Mouse (Mus musculus) thymus, adult 18-20 months (tissue): ENCODE data around the gene Mat2a.

Experiments used
- DNase-seq, 2 experiments: peaks; one replicate each; pipeline ENCODE4 v3.0.0; 2022; ENCODE audit warnings: mixed read lengths in 2 of 2

The Mat2a gene

DNA sequence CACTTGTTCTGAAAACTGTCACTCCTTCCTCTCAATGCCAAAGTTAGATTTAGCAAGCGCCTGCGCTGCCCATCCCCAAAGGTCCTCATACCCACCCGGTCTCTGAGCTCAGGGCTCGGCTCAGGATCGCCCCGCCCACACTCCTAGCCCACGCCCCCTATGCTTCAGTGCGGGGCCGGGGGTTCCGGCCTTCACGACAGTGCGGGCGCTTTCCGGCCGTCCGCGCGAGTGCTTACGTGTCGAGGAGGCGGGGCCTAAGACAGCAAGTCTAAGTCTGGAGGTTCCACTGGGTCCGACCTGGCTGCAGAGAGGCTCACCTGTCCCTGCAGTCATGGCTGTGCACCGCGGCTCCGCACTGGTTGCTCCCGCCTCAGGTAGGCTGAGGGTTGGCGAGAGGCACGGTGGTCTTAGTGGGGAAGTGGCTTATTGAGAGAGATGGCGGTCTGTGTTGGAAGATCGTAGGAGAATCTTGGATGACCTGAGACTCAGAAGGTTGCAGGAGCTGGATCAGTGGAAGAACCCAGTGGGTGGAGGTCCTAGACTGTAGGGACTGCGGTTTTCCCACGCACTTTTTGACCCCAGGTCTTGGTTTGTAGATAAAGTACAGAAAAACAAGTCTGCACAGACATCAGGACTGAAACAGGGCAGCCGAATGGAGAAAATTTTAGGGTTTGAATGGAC lies 25.1 kb downstream of the Mat2a start, which contains the start of gene Ggcx:
Gene Ggcx (plus strand): TSS at position 233 of the 681 bp plus-strand sequence.
- peak; percentile 89 to 93 for DNase-seq

DNA sequence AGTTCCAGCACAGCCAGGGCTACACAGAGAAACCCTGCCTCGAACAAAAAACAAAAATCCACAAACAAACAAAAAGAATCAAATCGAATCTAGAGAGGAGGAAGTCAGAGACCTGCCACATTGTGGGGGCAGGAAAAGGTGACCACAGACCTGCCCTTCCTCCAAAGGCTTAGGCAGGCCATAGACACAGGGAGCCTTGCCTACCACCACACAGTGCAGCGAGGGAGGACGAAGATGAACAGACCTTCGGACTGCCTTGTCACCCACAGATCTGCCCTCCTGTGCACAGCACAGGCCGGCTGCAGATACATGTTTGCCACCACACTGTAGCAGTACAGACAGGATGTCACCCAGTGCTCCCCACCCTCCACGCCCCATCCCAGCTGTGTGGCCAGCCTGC lies 28.8 kb downstream of the Mat2a start:
- DNase-seq = no peak

DNA sequence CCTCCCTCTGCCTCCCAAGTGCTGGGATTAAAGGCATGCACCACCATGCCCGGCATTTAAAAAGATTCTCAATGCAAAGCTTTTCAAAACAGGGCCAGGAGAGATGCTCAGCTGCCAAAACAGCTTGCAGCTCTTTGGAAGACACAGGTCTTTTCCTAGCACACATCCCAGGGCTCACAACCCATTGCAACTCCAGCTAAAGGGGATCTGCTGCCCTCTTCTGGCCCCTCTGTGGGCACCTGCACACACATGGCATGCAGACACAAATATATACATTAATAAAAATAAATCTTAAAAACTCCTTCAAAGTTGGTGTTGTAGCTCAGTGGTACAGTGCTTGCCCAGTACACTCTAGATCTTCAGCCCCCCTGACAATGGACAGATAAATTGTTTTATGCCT lies 29.4 kb downstream of the Mat2a start:
- DNase-seq = no peak

DNA sequence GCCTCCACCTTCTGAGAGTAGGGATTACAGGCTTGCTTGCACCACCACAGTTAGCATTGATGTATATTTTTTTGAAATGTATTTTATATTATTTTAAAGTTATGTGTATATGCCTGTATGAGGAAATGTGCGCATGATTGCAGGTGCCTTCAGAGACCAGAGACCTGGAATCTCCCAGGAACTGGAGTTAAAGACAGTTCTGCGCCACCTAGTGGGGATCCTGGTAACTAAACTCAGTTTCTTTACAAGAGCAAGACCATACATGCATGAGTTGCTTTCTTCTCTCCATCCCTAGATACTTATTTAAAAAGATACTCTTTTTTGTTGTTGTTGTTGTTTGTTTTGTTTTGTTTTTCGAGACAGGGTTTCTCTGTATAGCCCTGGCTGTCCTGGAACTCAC lies 29.8 kb downstream of the Mat2a start:
- no peak for DNase-seq

DNA sequence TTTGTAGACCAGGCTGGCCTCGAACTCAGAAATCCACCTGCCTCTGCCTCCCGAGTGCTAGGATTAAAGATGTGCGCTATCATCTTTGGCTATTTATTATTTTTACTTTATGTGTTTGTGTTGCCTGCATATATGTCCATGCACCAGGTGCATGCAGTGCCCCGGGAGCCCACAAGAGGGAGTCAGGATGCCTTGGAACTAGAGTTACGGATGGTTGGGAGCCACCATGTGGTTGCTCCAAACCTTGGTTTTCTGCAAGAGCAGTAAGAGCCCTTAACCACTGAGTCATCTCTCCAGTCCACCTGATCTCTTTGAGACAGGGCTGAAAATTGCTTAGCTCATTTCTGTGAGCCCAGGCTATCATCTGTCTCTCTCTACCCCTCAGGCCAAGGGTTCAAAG lies 32.2 kb downstream of the Mat2a start:
- DNase-seq = peak; percentile 52 to 61

DNA sequence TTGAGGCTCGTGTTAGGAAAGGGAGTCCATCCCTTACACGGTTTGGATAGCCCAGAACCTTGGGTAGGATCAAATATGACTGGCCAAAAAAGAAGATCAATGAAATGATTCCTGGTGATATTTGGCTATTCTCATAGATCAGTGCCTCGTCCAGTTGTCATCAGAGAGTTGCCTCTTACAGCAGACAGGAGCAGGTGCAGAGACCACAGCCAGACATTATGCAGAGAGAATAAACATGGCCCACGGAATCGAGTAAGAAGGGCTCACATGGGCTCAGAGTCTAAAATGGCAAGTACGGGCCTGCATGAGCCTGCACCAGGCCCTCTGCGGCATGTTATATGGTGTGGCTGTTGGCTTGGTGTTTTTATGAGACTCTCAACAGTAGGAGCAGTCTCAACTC lies 34.0 kb downstream of the Mat2a start:
- DNase-seq = no peak

DNA sequence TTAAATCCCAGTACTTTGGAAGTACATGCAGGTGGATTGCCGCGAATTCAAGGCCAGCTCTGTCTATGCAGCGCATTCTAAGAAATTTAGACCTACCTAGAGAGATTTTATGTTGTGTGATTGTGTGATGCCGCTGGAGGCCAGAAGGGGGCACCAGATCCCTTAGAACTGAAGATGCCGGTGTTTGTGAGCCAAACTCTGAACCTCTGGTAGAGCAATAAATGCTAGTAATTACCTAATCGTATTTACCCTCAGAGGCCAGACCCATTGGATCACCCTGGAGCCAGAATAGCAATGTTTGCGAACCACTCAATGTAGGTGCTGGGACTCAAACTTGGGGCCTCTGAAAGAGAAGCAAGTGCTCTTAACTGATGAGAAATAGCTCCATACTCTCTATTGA lies 37.5 kb downstream of the Mat2a start:
- peak; percentile 35 to 44 for DNase-seq

DNA sequence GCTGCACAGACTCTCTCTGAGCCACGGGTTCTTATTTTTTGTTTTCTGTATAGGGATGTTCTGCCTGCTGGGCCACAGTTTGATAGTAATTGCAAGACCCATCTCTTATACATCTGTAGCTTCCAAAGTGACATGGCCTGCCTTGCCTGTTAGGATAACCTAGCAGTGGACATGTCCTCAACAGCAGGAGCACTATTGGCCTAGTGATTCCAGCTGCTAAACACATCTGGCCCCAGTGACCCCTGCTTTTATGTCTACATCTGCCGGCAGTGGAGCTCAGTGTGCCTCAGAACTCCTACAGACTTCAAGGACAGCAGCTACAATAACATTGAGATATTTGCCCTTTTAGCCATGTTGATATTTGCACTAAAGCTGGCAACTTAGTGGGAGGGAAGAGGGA lies 39.4 kb downstream of the Mat2a start:
- DNase-seq = no peak

DNA sequence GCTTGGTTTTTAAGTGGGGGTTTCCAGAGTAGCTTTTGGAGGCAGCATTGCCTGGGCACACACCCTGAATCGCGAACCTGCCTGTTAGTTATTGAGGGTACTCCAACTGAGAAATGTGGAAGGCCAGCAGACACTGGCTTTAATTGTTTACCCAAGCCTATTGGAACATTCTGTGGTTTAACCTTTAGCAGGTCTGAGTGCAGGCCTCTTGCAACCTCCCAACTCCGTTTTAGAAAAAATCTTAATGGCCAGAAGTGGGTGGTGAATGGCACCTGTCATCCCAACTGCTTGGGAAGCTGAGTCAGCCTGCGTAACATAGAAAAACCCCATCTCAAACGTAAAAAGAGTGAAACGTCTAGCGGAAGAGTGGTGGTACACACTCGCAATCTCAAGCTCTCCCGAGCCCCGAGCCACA lies 42.5 kb downstream of the Mat2a start:
- no peak for DNase-seq

DNA sequence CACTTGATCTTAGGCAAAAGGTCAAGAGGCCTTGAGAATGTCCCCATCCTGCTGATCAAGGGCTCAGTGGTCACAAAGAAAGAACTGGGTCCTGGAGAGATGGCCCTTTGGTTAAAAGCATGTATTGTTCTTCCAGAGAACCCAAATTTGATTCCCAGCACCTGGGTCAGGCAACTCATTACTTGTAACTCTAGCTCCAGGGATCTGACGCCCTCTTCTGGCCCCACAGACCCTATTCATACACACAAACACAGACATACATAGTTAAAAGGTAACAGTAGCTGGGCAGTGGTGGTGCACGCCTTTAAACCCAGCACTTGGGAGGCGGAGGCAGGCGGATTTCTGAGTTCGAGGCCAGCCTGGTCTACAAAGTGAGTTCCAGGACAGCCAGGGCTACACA lies 47.0 kb downstream of the Mat2a start:
- no peak for DNase-seq

DNA sequence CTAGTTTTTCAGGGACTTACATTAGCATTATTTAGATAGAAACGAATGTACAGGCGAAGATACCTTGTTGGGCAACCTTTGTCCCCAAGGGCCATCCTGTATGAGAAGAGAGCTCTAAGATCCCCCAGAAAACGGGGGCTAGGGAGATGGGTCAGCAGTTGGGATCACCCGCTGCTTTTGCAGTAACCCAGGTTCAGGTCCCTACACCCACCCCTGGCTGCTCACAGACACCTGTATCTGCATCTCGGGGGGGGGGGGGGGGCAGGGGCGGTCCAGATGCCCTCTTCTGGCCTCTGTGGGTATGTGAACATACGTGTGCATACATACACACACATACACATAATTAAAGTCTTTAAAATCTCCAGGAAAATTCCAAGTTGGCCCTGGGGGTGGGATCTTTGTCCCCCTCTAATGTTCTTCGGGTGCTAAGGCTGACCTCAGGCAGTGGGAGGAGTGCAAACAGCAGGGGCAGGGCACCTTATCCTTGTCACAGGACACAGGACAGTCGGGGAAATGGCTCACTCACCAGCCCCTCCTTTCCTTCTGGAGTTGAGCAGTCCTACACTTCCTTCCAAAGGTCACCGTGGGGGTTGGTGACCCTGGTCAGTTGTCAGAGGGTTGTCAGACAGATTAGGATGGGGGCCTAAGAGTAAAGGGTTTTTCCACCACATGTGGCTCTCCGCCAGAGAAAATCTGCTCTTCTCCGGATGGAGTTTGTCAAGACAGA lies 48.4 kb downstream of the Mat2a start:
- DNase-seq = no peak

DNA sequence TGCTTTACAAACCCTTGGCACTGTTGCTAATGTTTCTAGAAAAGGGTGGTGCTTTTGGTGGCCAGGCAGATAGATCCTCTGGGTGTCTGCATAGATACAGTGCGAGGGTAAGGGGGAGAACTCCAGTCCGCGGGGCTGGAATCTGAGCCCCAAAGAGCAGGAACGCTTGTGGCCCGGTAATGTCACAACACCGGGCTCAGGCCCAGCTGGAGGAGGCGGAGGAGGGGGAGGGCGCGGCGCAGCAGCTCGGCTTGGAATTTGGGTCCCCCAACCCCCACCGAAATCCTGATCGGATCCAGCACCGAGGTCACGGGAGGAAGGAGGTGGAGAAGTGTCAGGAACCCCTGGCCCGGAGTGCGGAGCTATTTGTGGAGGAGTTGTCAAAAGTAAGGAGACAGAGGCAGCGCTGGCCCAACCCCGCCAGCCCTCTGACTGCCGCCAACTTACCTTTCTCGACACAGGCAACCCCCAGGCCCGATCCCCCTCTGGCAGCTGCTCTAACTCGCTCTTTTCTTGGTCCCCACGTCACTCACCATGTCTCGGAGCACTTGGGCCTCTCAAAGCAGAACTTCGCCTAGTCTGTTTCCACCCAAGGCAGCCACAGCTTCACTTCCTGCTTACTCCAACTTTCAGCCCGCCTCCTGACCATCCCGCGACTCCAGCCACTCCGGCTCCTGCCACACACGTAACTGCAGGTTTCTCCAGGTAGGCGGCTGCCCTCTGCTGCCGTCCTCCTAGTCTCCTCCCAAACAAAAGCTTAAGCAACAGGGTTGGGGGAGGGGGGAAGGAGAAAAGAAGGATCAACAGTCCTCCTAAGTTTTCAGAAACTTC lies 49.2 kb downstream of the Mat2a start, which contains the start of gene Vamp8:
Gene Vamp8 (minus strand): TSS at position 763 of the 831 bp plus-strand sequence.
- peak; percentile 50 to 59 for DNase-seq

DNA sequence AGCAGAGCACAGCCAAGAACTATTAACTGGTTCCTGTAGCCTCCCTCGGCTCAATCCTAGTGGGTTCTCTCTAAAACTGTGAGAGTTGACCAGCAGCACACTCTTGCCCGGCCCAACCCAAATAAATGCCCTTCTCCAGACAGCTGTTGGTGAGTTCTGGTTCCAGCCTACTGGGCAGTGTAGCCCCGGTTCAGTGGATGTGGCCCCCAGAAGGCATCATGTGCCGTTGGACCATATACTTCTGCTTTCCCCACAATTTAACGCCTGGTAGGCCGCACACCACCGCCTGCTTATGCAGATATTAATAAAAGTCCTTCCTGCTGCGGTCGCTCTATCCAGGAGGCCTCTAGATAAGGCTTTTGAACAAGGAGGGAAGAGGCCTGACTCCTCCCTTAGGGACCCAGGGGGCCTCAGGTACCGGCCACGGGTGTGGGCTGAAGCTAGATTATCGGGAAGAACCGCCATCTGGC lies 49.9 kb downstream of the Mat2a start:
- DNase-seq = no peak

DNA sequence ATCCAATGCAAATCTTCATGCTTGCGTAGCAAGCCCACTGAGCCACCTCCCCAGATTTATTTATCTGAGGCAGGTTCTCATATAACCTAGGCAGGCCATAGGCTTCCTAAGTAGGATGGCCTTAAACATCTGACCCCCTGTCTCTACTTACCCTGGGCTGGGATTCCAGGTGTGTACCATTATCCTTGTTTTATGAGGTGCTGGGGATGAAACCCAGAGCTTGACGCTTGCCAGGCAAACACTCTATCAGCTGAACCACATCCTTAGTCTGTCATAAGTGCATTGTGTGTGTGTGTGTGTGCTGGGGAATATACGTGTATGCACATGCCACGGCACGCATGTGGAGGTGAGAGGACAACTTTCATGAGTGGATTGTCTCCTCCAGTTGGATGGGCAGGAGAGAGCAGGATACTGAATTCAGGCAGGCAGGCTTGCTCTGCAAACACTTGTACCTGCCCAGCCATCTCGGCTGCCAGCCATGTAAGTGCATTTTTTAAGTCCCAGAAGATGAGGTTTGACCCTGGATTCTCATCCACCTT lies 50.5 kb downstream of the Mat2a start:
- DNase-seq = no peak

DNA sequence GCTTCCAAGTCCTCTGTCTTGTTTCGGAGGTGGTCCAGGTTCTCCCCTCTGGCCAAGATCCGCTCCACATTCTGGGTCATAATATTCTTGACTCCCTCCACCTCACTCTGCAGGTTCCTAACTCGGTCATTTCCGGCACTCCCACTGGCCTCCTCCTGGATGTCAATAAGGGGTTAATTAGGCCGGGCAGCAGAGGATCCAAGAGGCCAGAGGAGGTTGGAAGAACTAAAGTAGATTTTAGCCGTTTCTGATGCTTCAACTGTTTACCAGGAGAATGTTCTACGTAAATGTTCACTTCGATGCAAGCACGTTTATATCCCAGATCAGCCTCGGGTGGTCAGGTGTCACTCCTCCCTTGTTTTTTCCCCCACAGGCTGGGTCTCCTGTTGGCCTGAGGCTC lies 51.1 kb downstream of the Mat2a start:
- no peak for DNase-seq

DNA sequence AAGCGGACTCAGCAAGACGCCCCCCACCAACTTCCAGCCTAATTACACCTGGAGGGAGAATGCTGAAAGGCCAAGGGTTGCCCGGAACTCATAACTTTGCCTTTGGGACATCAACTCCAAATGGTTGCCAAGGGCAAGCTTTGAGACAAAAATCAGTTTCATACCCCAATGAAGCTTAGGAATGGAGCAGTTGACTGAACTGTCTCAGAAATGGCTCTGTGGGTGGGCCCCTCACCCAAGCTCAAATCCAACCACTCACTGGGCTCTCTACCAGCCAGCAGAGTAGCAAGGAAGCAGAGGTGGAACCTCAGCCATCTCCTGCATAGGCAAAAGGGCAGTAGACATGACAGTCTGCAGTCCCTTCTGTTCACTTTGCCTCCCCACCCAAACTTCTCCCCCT lies 51.5 kb downstream of the Mat2a start:
- no peak for DNase-seq

DNA sequence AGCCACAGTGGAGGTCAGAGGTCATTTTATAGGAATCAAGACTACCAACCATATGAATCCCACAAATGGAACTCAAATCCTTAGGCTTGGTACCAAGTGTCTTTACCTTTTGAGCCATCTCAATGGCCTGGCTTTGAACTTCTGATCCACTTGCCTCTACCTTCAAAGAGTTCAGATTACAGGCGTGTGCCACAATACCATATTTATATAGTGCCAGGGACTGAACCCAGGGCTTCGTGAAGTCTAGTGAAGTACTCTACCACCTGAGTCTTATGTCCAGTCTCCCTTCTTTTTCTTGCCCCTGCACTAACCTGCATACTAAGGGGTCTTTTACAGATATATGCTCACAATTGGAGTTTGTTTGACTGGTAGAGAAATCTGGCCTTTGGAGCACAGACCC lies 52.8 kb downstream of the Mat2a start:
- DNase-seq = no peak

DNA sequence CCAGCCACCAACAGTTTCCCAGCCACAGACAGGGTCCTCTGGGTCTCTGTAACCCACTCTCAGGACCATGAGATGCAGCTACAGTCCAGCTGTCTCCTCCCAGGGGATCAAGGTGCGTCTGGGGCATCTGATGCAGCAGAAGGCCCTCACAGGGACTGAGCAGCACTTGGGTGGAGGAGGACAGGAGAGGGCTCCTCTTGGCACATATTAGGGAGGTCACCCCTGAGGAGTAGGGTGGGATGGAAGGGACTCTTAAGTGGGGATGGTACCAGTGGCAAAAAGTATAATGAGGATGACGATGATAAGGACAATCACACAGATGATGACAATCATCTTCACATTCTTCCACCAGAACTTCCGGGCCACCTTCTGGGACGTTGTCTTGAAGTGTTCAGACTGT lies 54.1 kb downstream of the Mat2a start:
- no peak for DNase-seq

DNA sequence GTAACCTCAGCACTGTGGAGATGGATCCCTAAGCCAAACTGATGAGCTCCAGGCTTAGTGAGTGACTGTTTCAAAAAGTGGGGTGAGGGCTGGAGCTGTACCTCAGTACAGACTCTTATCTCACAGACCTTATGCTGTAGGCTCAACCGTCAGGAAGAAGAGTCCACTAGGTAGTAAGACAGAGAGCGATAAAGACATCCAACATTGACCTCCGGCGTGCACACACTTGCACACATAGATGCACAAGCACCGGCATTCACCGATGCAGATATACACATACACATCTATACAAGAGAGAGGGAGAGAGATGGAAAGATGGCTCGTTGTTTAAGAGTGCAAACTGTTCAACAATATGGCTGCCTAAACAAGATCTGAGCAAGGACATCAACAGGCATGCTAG lies 55.4 kb downstream of the Mat2a start:
- DNase-seq = no peak

DNA sequence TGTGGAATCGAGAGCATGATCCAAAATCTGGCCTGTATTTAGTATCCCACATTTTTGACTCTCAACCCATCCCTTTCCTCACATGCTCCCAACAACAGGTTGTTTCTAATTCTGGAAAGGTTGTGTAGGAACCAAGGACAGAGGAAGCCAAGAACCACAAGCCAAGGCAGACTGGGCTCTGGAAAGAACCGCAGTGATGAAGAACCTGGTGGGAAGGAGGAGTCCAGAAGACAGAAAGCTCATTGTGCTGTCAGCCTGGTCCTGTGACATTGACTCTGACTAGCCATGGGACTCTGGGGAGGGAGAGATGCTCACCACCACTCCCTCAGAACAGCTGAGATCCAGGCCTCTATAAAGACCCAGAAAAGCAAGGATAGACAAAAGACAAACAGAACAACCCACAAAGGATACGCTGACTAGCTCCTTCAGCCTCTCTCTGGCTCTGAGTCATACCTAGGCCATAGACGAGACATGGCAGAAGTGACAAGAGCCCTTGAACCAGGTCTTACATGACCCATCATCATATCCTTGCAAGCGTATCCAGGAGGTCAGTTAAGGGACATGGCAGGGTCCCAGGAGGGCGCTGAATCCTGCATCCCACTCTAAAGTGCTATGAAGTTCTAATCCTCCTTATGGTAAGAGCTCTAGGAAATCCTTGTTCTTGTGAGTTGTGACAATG lies 56.1 kb downstream of the Mat2a start:
- DNase-seq = no peak
